Mouse (Mus musculus): ENCODE measurements around the gene Nrxn1. TPM values are rescaled to one million over a fixed set of nuclear protein-coding genes. Genes with fewer than 3 reads are reported as not detected.

Gene Nrxn1
- polyA plus RNA-seq (2012; rRNA removed) = 64.7 and 68.8 TPM in 2 replicates

GRCm38 (mm10) chr17:91093042-91093080, at the start of gene Nrxn1:
TSS of gene Nrxn1 (minus strand) at chr17:91093071.

Data from central nervous system, embryonic 14 days (tissue).